Mouse (Mus musculus) stomach, postnatal 0 days (tissue): Measurements from ENCODE around the gene Mmd2.

Experiments
- CTCF ChIP-seq: IDR thresholded peaks from 2 replicates; pipeline ENCODE4 v1.5.1; 2016; ENCODE audit warnings: antibody characterized with exemption, low read depth, mild to moderate bottlenecking, moderate library complexity
- EP300 ChIP-seq: optimal IDR thresholded peaks from 2 replicates; pipeline ENCODE3; 2016; ENCODE audit warnings: antibody characterized with exemption

DNA sequence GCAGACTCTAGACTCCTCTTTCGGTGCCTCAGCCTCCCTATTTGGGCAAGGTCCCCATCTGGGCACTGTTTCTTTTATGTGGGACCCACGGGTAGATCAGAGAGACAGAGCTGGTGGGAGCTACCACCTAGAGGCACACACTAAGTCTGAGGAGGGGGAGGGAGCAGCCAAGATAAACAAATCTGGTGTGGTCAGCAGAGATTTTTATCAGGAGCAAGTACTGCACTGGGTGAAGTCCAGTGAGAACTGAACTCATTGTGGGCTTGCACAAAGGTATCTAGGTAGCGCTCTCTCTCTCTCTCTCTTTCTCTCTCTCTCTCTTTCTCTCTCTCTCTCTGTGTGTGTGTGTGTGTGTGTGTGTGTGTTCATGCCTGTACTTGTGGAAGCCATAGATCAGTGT, 5.9 kb upstream of the Mmd2 start:
- TF ChIP-seq CTCF (no peak), EP300 (no peak)
